Comparison of ENCODE assay signal across 9 mouse cellular contexts in the genomic region with DNA sequence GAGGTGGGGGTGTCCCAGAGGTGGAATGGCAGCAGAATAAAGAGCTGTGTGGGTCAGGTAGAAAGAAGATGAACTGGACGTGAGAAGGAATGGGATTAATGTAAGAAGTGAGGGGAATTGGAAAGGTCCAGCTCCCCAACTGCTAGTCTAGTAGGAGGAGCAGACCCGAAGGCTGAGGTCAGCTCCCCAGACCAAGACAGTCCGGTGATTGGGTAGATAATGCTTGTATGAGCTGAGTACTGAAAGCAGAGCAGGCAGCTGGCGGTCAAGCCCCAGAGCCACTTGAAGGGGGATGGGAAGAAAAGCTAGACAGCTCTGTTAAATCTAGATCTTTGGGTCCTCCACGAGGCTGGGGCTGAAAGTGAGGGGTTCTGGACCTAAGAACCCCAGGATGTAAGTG. TPM values are rescaled to one million over a fixed set of nuclear protein-coding genes. Genes with fewer than 3 reads are reported as not detected.
DNase-seq lines count a peak whose midpoint lies in the region; ATAC-seq and TF ChIP-seq lines count a peak whose summit lies in the region.
"Had no signal": no experiment of that assay in that cellular context is flagged by ENCODE, and none has a peak within 500 bp of the region (broad histone marks: within the 10 kb centered on the region; RNA-seq: fewer than 3 reads in every experiment).

No protein-coding gene starts in this region.

- no peak overlapping the region for H3K9ac ChIP-seq in heart, embryonic 15.5 days
- peak overlapping the region; percentile 96 for H3K9ac ChIP-seq in midbrain, postnatal 0 days (replicated peaks; ENCODE audit: low read length, poor library complexity, severe bottlenecking)

- peak overlapping the region; percentile 65 for H3K4me2 ChIP-seq in heart, embryonic 15.5 days
- peak overlapping the region; percentile 84 for H3K4me2 ChIP-seq in midbrain, postnatal 0 days (ENCODE audit: low read depth, low read length, poor library complexity, severe bottlenecking)

- no peaks in the 10 kb centered on the region for H3K9me3 ChIP-seq in heart, embryonic 15.5 days (replicated peaks)
- 0 out of 2 replicates have a peak, but pooled peaks cover 2% of the 10 kb centered on the region for H3K9me3 ChIP-seq in hindbrain, embryonic 10.5 days
- H3K9me3 ChIP-seq in midbrain, postnatal 0 days (ENCODE audit: low read length): no peaks in the 10 kb centered on the region

- H3K4me3 ChIP-seq in heart, embryonic 15.5 days: peak overlapping the region; percentile 57
- H3K4me3 ChIP-seq in hindbrain, embryonic 10.5 days: peak overlapping the region; percentile 77
- peak overlapping the region; percentile 79 for H3K4me3 ChIP-seq in midbrain, postnatal 0 days (ENCODE audit: low read depth, low read length)
- H3K4me3 ChIP-seq: erythroblast, embryonic 14.5 days had no signal

- H3K27ac ChIP-seq in heart, embryonic 15.5 days: no peak overlapping the region
- peak overlapping the region; percentile 97 for H3K27ac ChIP-seq in hindbrain, embryonic 10.5 days
- peak overlapping the region; percentile 85 for H3K27ac ChIP-seq in midbrain, postnatal 0 days (ENCODE audit: low read depth, low read length)

- TF ChIP-seq CTCF in midbrain, postnatal 0 days (IDR thresholded peaks at IDR 0.05): no peak

- 13% methylated on average over 5 of the region's 5 CpGs for WGBS in heart, embryonic 15.5 days
- 7% methylated on average over 5 of the region's 5 CpGs for WGBS in hindbrain, embryonic 10.5 days
- 3% methylated on average over 5 of the region's 5 CpGs for WGBS in midbrain, postnatal 0 days

- no peak for ATAC-seq in heart, embryonic 15.5 days (replicated peaks; ENCODE audit: insufficient number of reproducible peaks, insufficient read depth, low FRiP score, low read depth)
- ATAC-seq in midbrain, postnatal 0 days (ENCODE audit: low FRiP score): no peak

- no peaks in the 10 kb centered on the region for H3K36me3 ChIP-seq in heart, embryonic 15.5 days
- peaks cover 16% of the 10 kb centered on the region for H3K36me3 ChIP-seq in hindbrain, embryonic 10.5 days
- no peaks in the 10 kb centered on the region for H3K36me3 ChIP-seq in midbrain, postnatal 0 days (ENCODE audit: insufficient read depth, low read length)

- intact Hi-C loops in heart, postnatal 14 days (cut with DNase I): no loop called here

- peaks cover 18% of the 10 kb centered on the region for H3K4me1 ChIP-seq in heart, embryonic 15.5 days (replicated peaks)
- peaks cover 43% of the 10 kb centered on the region for H3K4me1 ChIP-seq in hindbrain, embryonic 10.5 days (replicated peaks)
- peaks cover 8% of the 10 kb centered on the region; the same call in 1 of the 2 replicates for H3K4me1 ChIP-seq in midbrain, postnatal 0 days (ENCODE audit: insufficient read depth, low read length)

- DNase-seq in heart, postnatal 14 days: no peak
- peak; percentile 38 for DNase-seq in cerebellum, adult 8-10 months
- no peak for DNase-seq in hindbrain, embryonic 10.5 days (ENCODE audit: low spot score)
- DNase-seq in midbrain, postnatal 0 days (ENCODE audit: low spot score): peak; percentile 9
- DNase-seq in adipocyte (ENCODE audit: low spot score): no peak
- DNase-seq in right cerebral cortex, postnatal 14 days: no peak
- DNase-seq in lung, postnatal 10 days: no peak

- H3K27me3 ChIP-seq in heart, embryonic 15.5 days: peaks cover 57% of the 10 kb centered on the region
- H3K27me3 ChIP-seq in hindbrain, embryonic 10.5 days (ENCODE audit: insufficient read depth, poor library complexity, severe bottlenecking): peaks cover 21% of the 10 kb centered on the region
- H3K27me3 ChIP-seq in midbrain, postnatal 0 days (ENCODE audit: insufficient read depth, low read length): no peaks in the 10 kb centered on the region

RNA-seq across cellular contexts. Expression of a gene that starts 0.8 kb away (rescaled TPM):
- polyA plus RNA-seq in heart, embryonic 15.5 days (2015; fragmentation: Nextera tagmentation; extraction: Ambion mirVana): 0.10 and 0.44 TPM in 2 replicates
- total RNA-seq in heart, postnatal 14 days (2021): 1 to 10 TPM; 5.3 to 5.6 TPM
- polyA plus RNA-seq in hindbrain, embryonic 10.5 days (2016; fragmentation: Nextera tagmentation; extraction: Ambion mirVana): 2.2 TPM in 2 replicates
- total RNA-seq in midbrain, postnatal 0 days (2014; rRNA removed): 78.5 and 115 TPM in 2 replicates
- polyA plus RNA-seq in midbrain, postnatal 0 days (2015; fragmentation: Nextera tagmentation; extraction: Ambion mirVana): 2.9 and 3.7 TPM in 2 replicates
- polyA plus RNA-seq: erythroblast, embryonic 14.5 days had no signal

RNA-seq across cellular contexts. Expression of a gene that starts 44.6 kb away (rescaled TPM):
- polyA plus RNA-seq in heart, embryonic 15.5 days (2015; fragmentation: Nextera tagmentation; extraction: Ambion mirVana): 0.25 and 0.30 TPM in 2 replicates
- total RNA-seq in heart, postnatal 14 days (2021): 1 to 10 TPM; 3.2 to 3.5 TPM
- 0.30 and 0.47 TPM in 2 replicates for polyA plus RNA-seq in hindbrain, embryonic 10.5 days (2016; fragmentation: Nextera tagmentation; extraction: Ambion mirVana)
- 11.5 and 12.5 TPM in 2 replicates for total RNA-seq in midbrain, postnatal 0 days (2014; rRNA removed)
- polyA plus RNA-seq in midbrain, postnatal 0 days (2015; fragmentation: Nextera tagmentation; extraction: Ambion mirVana): 6.0 and 7.4 TPM in 2 replicates
- polyA plus RNA-seq: erythroblast, embryonic 14.5 days had no signal

RNA-seq across cellular contexts. Expression of a gene that starts 44.7 kb away (rescaled TPM):
- polyA plus RNA-seq in heart, embryonic 15.5 days (2015; fragmentation: Nextera tagmentation; extraction: Ambion mirVana): 182 and 204 TPM in 2 replicates
- 100 to 1,000 TPM; 196 to 216 TPM for total RNA-seq in heart, postnatal 14 days (2021)
- 33.1 and 37.7 TPM in 2 replicates for polyA plus RNA-seq in hindbrain, embryonic 10.5 days (2016; fragmentation: Nextera tagmentation; extraction: Ambion mirVana)
- 27.4 and 39.4 TPM in 2 replicates for total RNA-seq in midbrain, postnatal 0 days (2014; rRNA removed)
- 24.2 and 27.2 TPM in 2 replicates for polyA plus RNA-seq in midbrain, postnatal 0 days (2015; fragmentation: Nextera tagmentation; extraction: Ambion mirVana)
- polyA plus RNA-seq: erythroblast, embryonic 14.5 days had no signal

RNA-seq across cellular contexts. Expression of a gene that starts 56.9 kb away (rescaled TPM):
- polyA plus RNA-seq in heart, embryonic 15.5 days (2015; fragmentation: Nextera tagmentation; extraction: Ambion mirVana): 0.61 and 0.83 TPM in 2 replicates
- not detected for total RNA-seq in heart, postnatal 14 days (2021)
- polyA plus RNA-seq in hindbrain, embryonic 10.5 days (2016; fragmentation: Nextera tagmentation; extraction: Ambion mirVana): 5.5 and 7.8 TPM in 2 replicates
- 44.0 and 59.0 TPM in 2 replicates for total RNA-seq in midbrain, postnatal 0 days (2014; rRNA removed)
- polyA plus RNA-seq in midbrain, postnatal 0 days (2015; fragmentation: Nextera tagmentation; extraction: Ambion mirVana): 20.8 and 21.4 TPM in 2 replicates
- polyA plus RNA-seq: erythroblast, embryonic 14.5 days had no signal

Comparison
In these comparisons a context has a peak if more than half of its experiments do, and no peak if none do; other contexts are left out.
1. DNase-seq: peak in cerebellum, adult 8-10 months (single experiment) and midbrain, postnatal 0 days (single experiment); none in heart, postnatal 14 days (0 of 2), hindbrain, embryonic 10.5 days (single experiment), adipocyte (single experiment), right cerebral cortex, postnatal 14 days (single experiment) and lung, postnatal 10 days (single experiment).
2. Peak in every context shown above with its lines, with median percentiles within 50 percentile points of each other: H3K4me3 ChIP-seq.